Mouse (Mus musculus) layer of hippocampus, adult 2 months (tissue): ENCODE measurements around the gene Iqsec1. TPM values are rescaled to one million over a fixed set of nuclear protein-coding genes. Genes with fewer than 3 reads are reported as not detected.

Experiments
- DNase-seq, 2 experiments: peaks; one replicate each; pipeline ENCODE4 v3.0.0; 2022; ENCODE audit warnings: low spot score in 2 of 2
- H3K27ac ChIP-seq: fragments of 200-600 bp; 2 replicates; pipeline ENCODE4 v1.8.1; 2022
- H3K4me3 ChIP-seq: fragments of 200-600 bp; 2 replicates; pipeline ENCODE4 v1.8.1; 2022; ENCODE audit warnings: mild to moderate bottlenecking
- CTCF ChIP-seq: fragments of 200-600 bp; conservative IDR thresholded peaks from 2 replicates; pipeline ENCODE4 v1.8.1; 2022; ENCODE audit warnings: antibody characterized with exemption, mild to moderate bottlenecking, moderate library complexity
- total RNA-seq, 2 experiments: library from RNA; stranded (reverse); gene quantifications; 2 replicates each; pipeline ENCODE4 v1.2.3; 2021

Iqsec1 gene
- total RNA-seq, 2 experiments from 2014 or later = 250 to 270 TPM

- TF ChIP-seq CTCF = no peak
- DNase-seq = no peak
- Histone ChIP-seq H3K27ac (no peak overlapping the region), H3K4me3 (no peak overlapping the region)
These were observed 246.8 kb downstream of the Iqsec1 start for GRCm38 (mm10) chr6:90741717-90742116.

DNA sequence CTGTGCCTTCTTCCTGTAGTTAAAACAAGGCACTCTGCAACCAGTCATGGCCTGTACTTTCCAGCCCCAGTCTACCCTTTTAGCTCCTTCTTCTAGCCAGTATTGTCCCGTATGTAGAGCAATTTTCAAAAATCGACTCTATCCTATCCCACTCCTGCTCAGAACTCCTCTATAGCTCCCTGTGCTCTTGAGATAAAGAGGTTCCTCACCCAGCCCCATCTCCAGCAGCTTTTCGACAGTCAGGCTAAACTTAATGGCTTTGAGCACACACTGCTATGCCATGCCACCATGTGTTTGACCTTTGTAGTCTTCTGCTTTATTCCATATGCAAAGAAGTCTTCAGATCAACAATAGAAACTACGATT lies 247.4 kb downstream of the Iqsec1 start:
- TF ChIP-seq CTCF = no peak
- DNase-seq = no peak
- no peak overlapping the region for H3K4me3 ChIP-seq

DNA sequence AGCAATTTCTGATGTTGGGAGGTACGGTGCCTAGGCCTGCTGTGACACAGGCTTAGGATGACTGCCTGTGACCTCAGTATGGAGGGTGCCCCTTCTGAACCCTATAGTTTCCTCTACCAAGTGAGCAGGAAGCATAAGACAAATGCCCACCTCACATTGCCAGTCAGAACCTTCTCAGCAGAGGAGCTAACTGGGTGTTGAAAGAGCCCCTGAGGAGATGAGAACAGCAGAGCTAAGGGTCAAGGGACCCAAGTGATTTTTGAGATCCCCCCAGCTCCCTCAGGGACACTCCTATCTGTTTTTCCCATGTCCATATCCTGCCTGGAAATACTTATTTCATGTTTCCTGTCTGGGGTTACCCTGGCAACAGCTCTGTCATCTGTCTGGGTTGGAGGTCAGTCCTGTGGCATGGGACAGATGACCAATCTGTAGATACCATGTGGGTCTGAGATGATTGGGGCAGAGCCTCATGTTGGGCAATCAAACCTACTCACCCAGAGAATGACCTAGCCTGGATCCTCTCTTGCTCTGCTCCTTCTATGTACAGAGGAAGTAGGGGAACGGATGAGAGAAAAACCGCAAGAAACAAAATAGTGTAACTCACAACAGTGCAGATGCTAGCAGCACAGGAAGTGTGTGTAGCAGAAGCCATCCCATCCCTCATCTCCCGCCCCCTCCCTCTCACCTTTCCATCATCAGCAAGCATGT lies 248.0 kb downstream of the Iqsec1 start:
- Histone ChIP-seq H3K27ac (no peak overlapping the region), H3K4me3 (no peak overlapping the region)
- no peak for TF ChIP-seq CTCF
- no peak for DNase-seq

More for the DNA sequence above, 247.4 kb downstream of the Iqsec1 start:
- no peak overlapping the region for H3K27ac ChIP-seq

DNA sequence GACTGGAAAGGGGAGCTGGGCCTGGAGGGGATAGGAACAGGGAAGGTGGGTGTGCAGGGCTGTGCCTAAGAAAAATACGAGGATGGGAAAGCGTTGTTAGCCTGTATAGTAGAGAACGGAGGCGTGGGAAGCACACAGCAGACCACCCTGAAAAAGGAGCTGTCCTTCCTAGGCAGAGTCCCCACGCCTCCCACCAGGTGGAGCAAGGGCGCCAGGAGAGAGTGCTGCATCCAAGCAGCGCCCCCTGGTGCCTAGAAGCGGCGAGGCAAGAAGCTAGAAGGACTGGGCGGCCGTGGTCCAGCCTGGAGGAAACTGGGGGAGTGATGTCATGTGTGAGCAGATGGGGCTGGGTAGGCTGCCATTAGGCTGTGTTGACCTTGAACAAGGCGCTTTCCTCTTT lies 251.1 kb downstream of the Iqsec1 start:
- DNase-seq = peak; percentile 88 to 92
- Histone ChIP-seq H3K27ac (peak overlapping the region; percentile 60), H3K4me3 (peak overlapping the region; percentile 66)
- TF ChIP-seq CTCF = peak; percentile 100

DNA sequence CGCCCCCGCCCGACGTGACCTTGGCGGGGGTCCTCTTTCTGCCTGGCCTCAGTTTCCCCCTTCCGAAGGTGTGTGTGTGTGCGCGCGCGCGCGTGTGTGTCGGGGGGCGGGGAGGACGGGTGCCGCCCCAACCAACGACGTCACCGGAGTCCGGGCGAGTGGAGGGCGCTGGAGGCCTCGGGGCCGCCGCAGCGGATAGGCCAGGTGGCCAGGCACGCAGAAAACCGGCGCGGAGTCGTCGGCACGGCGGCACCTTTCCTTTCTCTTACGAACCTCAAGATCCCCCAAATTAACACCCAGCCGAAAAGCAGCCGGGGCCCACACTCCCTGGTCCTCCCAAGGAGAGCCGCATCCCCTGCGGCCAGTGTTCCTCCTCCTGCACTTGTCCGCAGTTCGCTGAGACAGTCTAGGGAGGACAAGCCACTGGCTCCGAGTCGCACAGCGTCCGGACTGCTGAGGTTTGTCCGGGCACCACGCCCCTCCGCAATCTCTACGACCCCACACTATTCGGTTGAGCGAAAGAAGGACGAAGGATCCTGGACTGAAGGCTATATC lies 251.7 kb downstream of the Iqsec1 start:
- peak overlapping the region; percentile 60 for H3K27ac ChIP-seq

DNA sequence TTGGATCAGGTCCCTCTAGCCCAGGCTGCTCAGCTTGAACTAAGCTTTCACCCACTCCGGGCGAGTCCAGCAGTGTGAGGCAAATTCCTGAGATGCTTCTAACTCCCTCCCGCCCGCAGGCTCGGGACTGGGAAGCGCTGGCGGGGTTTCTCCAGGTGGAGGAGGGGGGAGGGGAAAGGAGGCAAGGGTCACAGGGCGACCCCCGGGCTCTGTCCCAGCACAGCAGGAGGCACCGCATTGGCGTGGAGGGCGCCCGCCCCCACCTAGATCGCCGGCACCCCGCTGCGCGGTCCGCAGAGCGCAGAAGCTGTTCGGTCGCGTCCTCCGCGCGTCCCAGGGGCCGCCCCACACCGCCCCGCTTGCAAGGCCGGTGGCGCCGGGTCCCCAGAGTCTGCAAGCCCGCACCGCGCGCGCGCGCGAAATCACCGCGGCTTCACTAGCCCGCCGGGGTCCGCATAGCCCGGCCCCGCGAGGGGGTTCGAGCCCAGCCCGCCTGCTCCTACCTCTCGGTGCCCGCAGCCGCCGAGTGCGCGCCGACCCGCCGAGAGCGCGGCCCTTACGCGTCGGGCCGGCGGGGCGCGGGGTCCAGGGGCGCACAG lies 252.3 kb downstream of the Iqsec1 start:
- no peak for TF ChIP-seq CTCF
- no peak for DNase-seq
- peak overlapping the region; percentile 66 for H3K4me3 ChIP-seq
- peak overlapping the region; percentile 60 for H3K27ac ChIP-seq

More for the DNA sequence above, 251.7 kb downstream of the Iqsec1 start:
- peak overlapping the region; percentile 66 for H3K4me3 ChIP-seq
- no peak for TF ChIP-seq CTCF
- DNase-seq = peak in 1 of 2 experiments; percentile 64

DNA sequence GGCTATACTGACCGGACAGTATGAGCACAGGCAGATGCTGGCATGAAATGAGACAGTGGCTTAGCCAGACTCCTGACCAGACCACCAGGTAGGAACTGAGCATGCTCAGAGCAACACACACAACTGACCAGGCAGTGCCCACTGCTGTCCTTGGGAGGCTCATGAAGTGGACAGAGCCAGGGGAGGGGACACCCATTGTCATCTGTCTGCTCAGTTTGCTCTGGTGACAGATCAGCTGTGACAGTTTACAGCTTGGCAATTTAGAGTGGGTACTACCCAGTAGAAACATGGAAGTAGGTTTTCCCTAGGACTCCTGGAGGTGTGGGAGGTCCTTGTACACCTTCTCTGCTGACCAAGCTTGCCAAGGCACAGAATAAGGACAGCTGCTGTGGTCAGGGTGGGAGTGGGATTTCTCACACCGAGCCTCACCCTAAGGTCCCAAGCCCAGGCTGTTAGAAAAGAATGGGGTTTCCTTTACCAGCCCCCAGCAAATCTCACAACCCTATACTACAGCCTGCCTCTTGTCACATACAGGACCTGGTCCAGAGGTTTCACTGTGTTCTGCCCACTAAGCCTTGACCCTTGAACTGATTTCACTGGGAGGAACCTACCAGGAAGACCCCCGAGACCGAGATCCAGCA lies 253.0 kb downstream of the Iqsec1 start:
- Histone ChIP-seq H3K4me3 (peak overlapping the region; percentile 66), H3K27ac (peak overlapping the region; percentile 60)
- no peak for TF ChIP-seq CTCF
- no peak for DNase-seq

DNA sequence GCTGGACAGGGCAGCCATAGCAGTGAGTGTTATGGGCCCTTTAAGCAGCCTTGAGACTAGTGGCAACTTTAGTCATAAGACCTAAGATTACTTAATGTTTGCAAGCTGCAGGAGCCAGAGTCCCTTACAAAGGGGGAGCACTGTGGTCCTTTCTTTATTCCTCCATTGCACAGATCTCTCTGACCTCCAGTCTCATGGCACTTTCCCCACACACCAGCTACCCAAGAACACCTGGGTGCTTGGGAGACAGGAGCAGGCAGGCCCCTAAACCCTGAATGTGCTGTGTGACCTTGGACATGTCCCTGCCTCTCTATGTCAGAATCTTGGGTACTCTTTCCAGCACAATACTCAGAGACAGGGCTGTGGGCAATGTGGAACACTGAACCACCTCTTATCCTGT lies 253.7 kb downstream of the Iqsec1 start:
- TF ChIP-seq CTCF = no peak
- DNase-seq = no peak
- H3K27ac ChIP-seq = peak overlapping the region; percentile 46; the same call in 1 of the 2 replicates
- no peak overlapping the region for H3K4me3 ChIP-seq

- TF ChIP-seq CTCF = no peak
- DNase-seq = no peak
- H3K4me3 ChIP-seq = no peak overlapping the region
- peak overlapping the region; percentile 23; the same call in 1 of the 2 replicates for H3K27ac ChIP-seq
These were observed 257.2 kb downstream of the Iqsec1 start for GRCm38 (mm10) chr6:90731327-90731726.

GRCm38 (mm10) chr6:90729829-90730228 lies 258.7 kb downstream of the Iqsec1 start:
- H3K27ac ChIP-seq = peak overlapping the region; percentile 80
- no peak overlapping the region for H3K4me3 ChIP-seq
- DNase-seq = peak in 1 of 2 experiments; percentile 50
- no peak for TF ChIP-seq CTCF

- TF ChIP-seq CTCF = peak; percentile 99
- no peak overlapping the region for H3K4me3 ChIP-seq
- DNase-seq = peak; percentile 78 to 90
- H3K27ac ChIP-seq = peak overlapping the region; percentile 80
These were observed 260.0 kb downstream of the Iqsec1 start for GRCm38 (mm10) chr6:90728491-90728931.

GRCm38 (mm10) chr6:90727826-90728225 lies 260.7 kb downstream of the Iqsec1 start:
- no peak for DNase-seq
- no peak overlapping the region for H3K4me3 ChIP-seq
- TF ChIP-seq CTCF = no peak
- peak overlapping the region; percentile 80; the same call in 1 of the 2 replicates for H3K27ac ChIP-seq

DNA sequence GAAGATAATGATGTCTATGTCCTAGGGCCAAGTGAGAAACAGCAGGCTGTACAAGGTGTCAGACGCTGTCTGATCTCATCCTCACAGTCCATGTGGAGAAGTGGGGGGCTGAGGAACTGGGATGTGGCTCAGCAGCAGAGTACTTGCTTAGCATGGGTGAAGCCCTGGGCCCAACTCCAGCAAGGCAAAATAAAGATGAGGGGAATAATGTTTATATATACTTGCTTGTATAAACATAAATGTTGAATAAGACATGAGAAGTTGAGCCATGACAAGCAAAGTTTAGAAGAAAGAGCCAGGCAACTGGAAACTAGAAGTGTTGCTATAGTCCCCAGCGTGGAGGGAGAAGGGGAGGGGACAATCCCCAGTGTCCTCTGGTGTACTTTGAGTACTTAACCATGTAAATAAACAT lies 261.8 kb downstream of the Iqsec1 start:
- Histone ChIP-seq H3K27ac (peak overlapping the region; percentile 43; the same call in 1 of the 2 replicates), H3K4me3 (no peak overlapping the region)
- TF ChIP-seq CTCF = no peak
- DNase-seq = no peak
